Mouse (Mus musculus): ENCODE results near the gene Magea6. TPM values are rescaled to one million over a fixed set of nuclear protein-coding genes. Genes with fewer than 3 reads are reported as not detected.
"Not testable (repeated sequence)": the region's sequence is repeated elsewhere in the genome, so short reads cannot be mapped to it uniquely, and the experiment has no call there.

Magea6 gene
- total RNA-seq (2021) (not detected), polyA plus RNA-seq (2012; rRNA removed) (not detected in 2 replicates)
- long read RNA-seq, result 0 reads

- DNase-seq; H3K79me2 ChIP-seq (replicated peaks; ENCODE audit: control insufficient read depth, insufficient read depth, low read length); H3K4me3 ChIP-seq; H3K36me3 ChIP-seq (ENCODE audit: control insufficient read depth, insufficient read depth, low read length); H3K27me3 ChIP-seq (ENCODE audit: control insufficient read depth, insufficient read depth, low read length); H3K27ac ChIP-seq; H3K4me1 ChIP-seq (ENCODE audit: control insufficient read depth, insufficient read depth, low read length); H3K9ac ChIP-seq (ENCODE audit: low read depth, low read length); intact Hi-C loops (cut with DNase I): not testable (repeated sequence)
- WGBS, result 46% methylated on average over 1 of the region's 1 CpGs
These were observed at the start of gene Magea6 for GRCm38 (mm10) chrX:154935887-154936286. Gene Magea6, minus strand, starts transcription at chrX:154935987.

DNA sequence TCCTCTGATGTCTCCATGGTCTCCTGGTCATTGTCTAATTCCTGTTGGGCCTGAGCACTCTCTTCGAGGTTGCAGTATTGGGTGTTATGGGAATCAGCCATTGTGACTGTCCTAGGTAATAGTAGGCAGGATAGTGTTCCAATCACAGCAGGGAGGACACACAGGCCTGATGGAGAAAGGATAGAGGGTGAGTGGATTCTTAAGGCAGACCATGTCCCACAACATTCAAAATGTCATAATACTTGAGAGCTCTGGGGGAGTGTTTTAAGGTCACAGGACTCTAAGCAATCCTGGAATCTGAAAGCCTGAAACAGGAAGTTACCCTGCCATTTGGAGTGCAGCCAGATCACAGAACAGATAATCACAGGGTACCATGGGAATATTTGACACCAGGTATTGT, 13.6 kb upstream of the Magea6 start, which contains the start of gene Magea3:
Magea3 (minus strand) TSS at position 101 of the 400 bp plus-strand sequence.
- H3K4me3 ChIP-seq; H3K27ac ChIP-seq; H3K36me3 ChIP-seq (ENCODE audit: control insufficient read depth, insufficient read depth, low read length); intact Hi-C loops (cut with DNase I); DNase-seq; H3K9ac ChIP-seq (ENCODE audit: low read depth, low read length); H3K4me1 ChIP-seq (ENCODE audit: control insufficient read depth, insufficient read depth, low read length); H3K27me3 ChIP-seq (ENCODE audit: control insufficient read depth, insufficient read depth, low read length); H3K79me2 ChIP-seq (replicated peaks; ENCODE audit: control insufficient read depth, insufficient read depth, low read length): not testable (repeated sequence)
- 44% methylated on average over 1 of the region's 1 CpGs for WGBS

GRCm38 (mm10) chrX:154890167-154890566, 45.6 kb downstream of the Magea6 start, which contains the start of gene Cldn34b1:
Gene Cldn34b1, minus strand, starts transcription at chrX:154890267.
- H3K4me1 ChIP-seq (ENCODE audit: control insufficient read depth, insufficient read depth, low read length); H3K9ac ChIP-seq (ENCODE audit: low read depth, low read length); H3K27me3 ChIP-seq (ENCODE audit: control insufficient read depth, insufficient read depth, low read length); H3K27ac ChIP-seq; H3K4me3 ChIP-seq; H3K36me3 ChIP-seq (ENCODE audit: control insufficient read depth, insufficient read depth, low read length); DNase-seq; H3K79me2 ChIP-seq (replicated peaks; ENCODE audit: control insufficient read depth, insufficient read depth, low read length); intact Hi-C loops (cut with DNase I): not testable (repeated sequence)
- 81% methylated on average over 3 of the region's 3 CpGs for WGBS

Other genes starting within 250 kb of the Magea6 start
- not detected for gene Cldn34b1, start 45.7 kb downstream of the Magea6 start, total RNA-seq (2021)
- not detected in 2 replicates for gene Cldn34b1, start 45.7 kb downstream of the Magea6 start, polyA plus RNA-seq (2012; rRNA removed)
- gene Magea3, start 13.5 kb upstream of the Magea6 start, total RNA-seq (2021), result not detected
- not detected in 2 replicates for gene Magea3, start 13.5 kb upstream of the Magea6 start, polyA plus RNA-seq (2012; rRNA removed)
- gene Magea8, start 59.9 kb upstream of the Magea6 start, total RNA-seq (2021), result not detected
- not detected in 2 replicates for gene Magea8, start 59.9 kb upstream of the Magea6 start, polyA plus RNA-seq (2012; rRNA removed)
- gene Magea5, start 127.2 kb upstream of the Magea6 start, total RNA-seq (2021), result not detected
- not detected in 2 replicates for gene Magea5, start 127.2 kb upstream of the Magea6 start, polyA plus RNA-seq (2012; rRNA removed)
- gene Magea1, start 153.8 kb upstream of the Magea6 start, total RNA-seq (2021), result not detected
- not detected in 2 replicates for gene Magea1, start 153.8 kb upstream of the Magea6 start, polyA plus RNA-seq (2012; rRNA removed)
- not detected for gene Magea2, start 157.7 kb upstream of the Magea6 start, total RNA-seq (2021)
- gene Magea2, start 157.7 kb upstream of the Magea6 start, polyA plus RNA-seq (2012; rRNA removed), result not detected in 2 replicates
- not detected for gene Cldn34b2, start 192.4 kb upstream of the Magea6 start, total RNA-seq (2021)
- gene Cldn34b2, start 192.4 kb upstream of the Magea6 start, polyA plus RNA-seq (2012; rRNA removed), result not detected in 2 replicates